Mouse (Mus musculus) testis, adult 2 months (tissue): ENCODE measurements around the gene Cacna1c. TPM values are rescaled to one million over a fixed set of nuclear protein-coding genes. Genes with fewer than 3 reads are reported as not detected.

Experiments used
- H3K27ac ChIP-seq: fragments of 200-500 bp; 2 replicates; pipeline ENCODE4 v1.5.1; 2012; ENCODE audit warnings: low read depth, low read length; ENCODE audit not compliant: control insufficient read depth, insufficient read depth
- H3K27me3 ChIP-seq: fragments of 200-500 bp; 2 replicates; pipeline ENCODE4 v1.6.1; 2012; ENCODE audit warnings: mild to moderate bottlenecking, low read length, moderate library complexity; ENCODE audit not compliant: control insufficient read depth, insufficient read depth
- H3K36me3 ChIP-seq: fragments of 200-500 bp; 2 replicates; pipeline ENCODE4 v1.6.1; 2012; ENCODE audit warnings: mild to moderate bottlenecking, low read length; ENCODE audit not compliant: control insufficient read depth, insufficient read depth
- H3K4me1 ChIP-seq: fragments of 200-500 bp; 2 replicates; pipeline ENCODE4 v1.6.1; 2012; ENCODE audit warnings: low read length; ENCODE audit not compliant: control insufficient read depth, insufficient read depth
- H3K4me3 ChIP-seq: fragments of 200-500 bp; 2 replicates; pipeline ENCODE4 v1.5.1; 2012; ENCODE audit warnings: low read depth, mild to moderate bottlenecking, low read length, moderate library complexity, mixed read lengths; ENCODE audit not compliant: control insufficient read depth
- CTCF ChIP-seq: fragments of 200-500 bp; IDR thresholded peaks from 2 replicates; pipeline ENCODE4 v1.5.1; 2012; ENCODE audit warnings: low read depth, mild to moderate bottlenecking, inconsistent platforms, low read length, moderate library complexity; ENCODE audit not compliant: control insufficient read depth, insufficient read depth, insufficient replicate concordance
- POLR2A ChIP-seq: fragments of 200-500 bp; IDR thresholded peaks from 2 replicates; pipeline ENCODE4 v1.6.1; 2012; ENCODE audit warnings: low read depth, mild to moderate bottlenecking, inconsistent platforms, low read length, moderate library complexity; ENCODE audit not compliant: control insufficient read depth
- polyA plus RNA-seq: library from polyadenylated mRNA; depleted of rRNA; stranded (reverse); fragments of >200 nt; gene quantifications from 2 replicates; pipeline ENCODE4 v1.2.3, GENCODE M21; 2012

The Cacna1c gene
- polyA plus RNA-seq, 1 experiment, result 1.8 TPM

DNA sequence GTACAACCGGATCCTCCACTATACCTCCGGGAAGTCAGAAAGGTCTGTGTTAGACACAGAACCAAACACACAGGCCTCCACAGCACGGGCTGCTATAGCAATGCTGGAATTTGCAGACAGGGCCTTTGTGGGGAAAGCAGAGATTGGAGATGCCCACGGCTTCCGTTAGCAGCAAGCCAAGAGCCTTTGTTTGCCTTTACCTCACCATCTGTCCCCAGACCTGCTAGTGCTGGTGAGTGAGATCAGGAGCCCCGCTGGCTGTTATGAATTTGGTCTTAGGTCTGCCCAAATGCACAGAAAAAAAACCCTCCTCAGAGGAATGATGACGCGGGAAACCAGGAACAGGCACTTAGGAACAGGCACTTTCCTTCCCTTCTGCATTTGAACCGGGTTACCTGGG is 117.3 kb downstream of the Cacna1c start:
- Histone ChIP-seq H3K4me1 (no peaks in the 10 kb centered on the region), H3K27me3 (no peaks in the 10 kb centered on the region), H3K27ac (no peak overlapping the region), H3K4me3 (no peak overlapping the region), H3K36me3 (no peaks in the 10 kb centered on the region)
- no peak for TF ChIP-seq CTCF
- TF ChIP-seq POLR2A, result no peak

DNA sequence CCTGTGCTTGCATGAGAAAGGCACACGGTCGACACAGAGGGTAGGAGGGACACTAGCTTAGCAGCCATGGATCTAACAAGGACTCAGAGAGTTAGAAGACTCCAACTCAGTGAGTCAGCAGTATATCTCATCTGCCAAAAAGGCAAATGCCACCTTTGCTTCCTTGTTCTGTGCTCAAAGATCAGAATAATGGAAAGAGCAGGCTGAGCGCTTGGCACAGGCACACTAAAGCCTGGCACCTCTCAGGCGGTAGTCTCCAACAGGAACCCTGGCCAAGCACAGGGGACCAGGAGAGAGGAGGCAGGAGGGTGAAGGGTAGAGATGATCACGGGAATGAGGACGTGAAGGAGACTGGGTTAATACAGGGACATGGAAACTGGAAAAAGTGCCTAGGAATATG is 119.0 kb downstream of the Cacna1c start:
- no peak overlapping the region for H3K27ac ChIP-seq
- no peaks in the 10 kb centered on the region for H3K27me3 ChIP-seq
- no peak overlapping the region for H3K4me3 ChIP-seq
- no peak for TF ChIP-seq CTCF
- TF ChIP-seq POLR2A, result no peak
- H3K4me1 ChIP-seq, result no peaks in the 10 kb centered on the region
- no peaks in the 10 kb centered on the region for H3K36me3 ChIP-seq

DNA sequence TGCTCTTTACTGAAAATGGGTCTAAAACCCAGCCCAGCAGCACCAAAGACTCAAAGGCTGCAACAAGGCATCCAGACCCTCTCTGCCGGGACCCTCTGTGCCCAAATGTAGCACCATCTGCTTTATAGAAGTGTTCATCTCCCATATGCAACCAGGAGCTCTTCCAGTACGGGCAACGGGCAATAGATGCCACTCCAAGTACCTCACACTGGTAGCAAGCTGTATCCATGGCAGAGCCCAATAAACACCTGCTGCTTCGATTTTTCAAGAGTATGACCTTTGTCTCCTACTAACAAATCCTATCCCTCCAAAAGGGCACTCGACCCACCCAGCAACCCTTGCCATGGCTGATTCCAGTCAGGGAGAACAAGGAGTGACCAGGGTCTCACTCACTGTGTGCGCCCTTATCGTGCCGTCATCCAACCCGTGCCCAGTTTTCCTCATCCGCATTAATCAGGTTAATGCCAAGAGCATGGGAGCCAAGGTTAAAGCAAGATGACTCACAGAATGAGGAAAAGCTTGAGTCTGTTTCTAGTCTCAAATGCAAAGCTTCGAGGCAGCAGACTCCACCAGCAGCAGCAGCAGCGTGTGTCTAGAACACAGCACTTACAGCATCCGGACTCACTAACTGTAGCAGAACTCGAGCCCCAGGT is 122.7 kb downstream of the Cacna1c start:
- H3K4me1 ChIP-seq, result no peaks in the 10 kb centered on the region
- H3K27me3 ChIP-seq, result no peaks in the 10 kb centered on the region
- TF ChIP-seq POLR2A (no peak), CTCF (no peak)
- H3K4me3 ChIP-seq, result peak overlapping the region; percentile 76
- no peaks in the 10 kb centered on the region for H3K36me3 ChIP-seq
- no peak overlapping the region for H3K27ac ChIP-seq

DNA sequence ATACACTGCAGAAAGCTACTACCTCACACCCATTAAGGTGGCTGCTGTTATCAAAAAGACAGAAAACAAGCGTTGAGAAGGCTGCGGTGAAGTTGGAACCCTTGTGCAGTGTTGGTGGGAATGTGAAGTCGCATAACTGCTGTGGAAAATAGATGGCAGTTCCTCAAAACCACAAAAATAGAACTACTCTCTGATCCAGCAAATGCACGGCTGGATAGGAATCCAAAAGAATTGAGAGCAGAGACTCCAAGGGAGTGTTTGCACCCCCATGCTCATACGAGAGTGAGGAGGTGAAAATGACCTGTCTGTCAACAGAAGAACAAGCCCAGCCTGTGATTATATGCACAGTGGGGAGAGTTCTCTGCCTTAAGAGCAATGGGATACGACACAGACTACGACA is 123.4 kb downstream of the Cacna1c start:
- Histone ChIP-seq H3K4me3 (no peak overlapping the region), H3K4me1 (no peaks in the 10 kb centered on the region), H3K27me3 (no peaks in the 10 kb centered on the region), H3K27ac (no peak overlapping the region), H3K36me3 (no peaks in the 10 kb centered on the region)
- TF ChIP-seq POLR2A (no peak), CTCF (no peak)

DNA sequence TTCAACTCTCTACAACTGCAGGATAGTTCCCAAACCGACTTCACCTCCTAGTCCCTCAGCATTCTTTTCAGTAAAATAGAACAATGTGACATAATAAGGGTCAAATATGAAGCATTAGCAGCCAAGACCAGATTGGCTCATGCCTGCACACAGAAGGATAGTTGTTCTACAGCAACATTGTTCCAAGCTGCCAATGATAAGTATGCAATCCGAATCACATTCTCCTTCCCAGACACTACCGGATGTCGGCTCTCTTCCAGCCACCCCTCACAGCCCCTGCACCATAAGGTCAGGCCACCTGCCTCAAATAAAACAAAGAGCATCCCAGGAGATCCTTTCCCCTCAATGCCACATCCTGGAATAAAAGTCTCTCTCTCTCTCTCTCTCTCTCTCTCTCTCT is 125.4 kb downstream of the Cacna1c start:
- H3K27ac ChIP-seq, result no peak overlapping the region
- no peaks in the 10 kb centered on the region for H3K36me3 ChIP-seq
- no peak overlapping the region for H3K4me3 ChIP-seq
- H3K4me1 ChIP-seq, result no peaks in the 10 kb centered on the region
- TF ChIP-seq POLR2A (no peak), CTCF (no peak)
- no peaks in the 10 kb centered on the region for H3K27me3 ChIP-seq

DNA sequence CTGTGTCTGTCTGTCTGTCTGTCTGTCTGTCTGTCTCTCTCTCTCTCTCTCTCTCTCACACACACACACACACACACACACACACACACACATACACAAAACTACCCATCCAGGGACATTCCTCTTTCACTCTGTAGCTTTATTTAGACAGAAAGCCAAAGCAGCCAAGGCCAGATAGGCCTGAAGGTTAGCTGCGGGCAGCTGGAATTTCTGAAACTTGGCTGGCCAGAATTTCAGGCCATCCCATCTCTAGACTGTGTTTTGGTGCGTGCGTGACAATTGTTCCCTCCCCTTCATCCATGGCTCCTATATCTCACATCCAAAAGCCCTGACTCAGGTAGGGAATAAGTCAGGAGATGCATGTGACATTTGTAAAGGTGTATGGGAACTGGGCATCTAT is 125.9 kb downstream of the Cacna1c start:
- H3K4me1 ChIP-seq, result no peaks in the 10 kb centered on the region
- TF ChIP-seq CTCF, result no peak
- no peak for TF ChIP-seq POLR2A
- no peak overlapping the region for H3K4me3 ChIP-seq
- peak overlapping the region; percentile 49 for H3K27ac ChIP-seq
- H3K27me3 ChIP-seq, result no peaks in the 10 kb centered on the region
- H3K36me3 ChIP-seq, result no peaks in the 10 kb centered on the region

DNA sequence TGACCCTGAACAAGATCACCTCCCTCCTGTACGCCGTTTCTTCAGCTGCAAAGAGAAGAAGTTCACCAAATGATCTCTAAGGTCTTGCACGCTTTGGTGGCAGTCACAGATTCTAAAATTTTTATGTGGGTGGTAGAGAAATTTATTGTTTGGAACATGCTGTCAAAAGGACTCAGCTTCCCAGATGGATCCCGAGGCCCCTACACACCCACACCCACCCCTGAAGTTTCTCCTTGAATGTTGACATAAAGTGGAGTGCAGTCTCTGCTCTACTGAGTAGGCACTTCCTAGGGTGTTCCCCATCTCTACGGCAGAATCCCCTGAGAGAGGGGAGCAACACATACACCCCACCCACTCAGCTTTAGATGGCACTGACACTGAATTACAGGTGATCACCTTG is 127.1 kb downstream of the Cacna1c start:
- Histone ChIP-seq H3K36me3 (no peaks in the 10 kb centered on the region), H3K27ac (no peak overlapping the region), H3K27me3 (no peaks in the 10 kb centered on the region), H3K4me3 (no peak overlapping the region), H3K4me1 (no peaks in the 10 kb centered on the region)
- TF ChIP-seq CTCF (no peak), POLR2A (no peak)

DNA sequence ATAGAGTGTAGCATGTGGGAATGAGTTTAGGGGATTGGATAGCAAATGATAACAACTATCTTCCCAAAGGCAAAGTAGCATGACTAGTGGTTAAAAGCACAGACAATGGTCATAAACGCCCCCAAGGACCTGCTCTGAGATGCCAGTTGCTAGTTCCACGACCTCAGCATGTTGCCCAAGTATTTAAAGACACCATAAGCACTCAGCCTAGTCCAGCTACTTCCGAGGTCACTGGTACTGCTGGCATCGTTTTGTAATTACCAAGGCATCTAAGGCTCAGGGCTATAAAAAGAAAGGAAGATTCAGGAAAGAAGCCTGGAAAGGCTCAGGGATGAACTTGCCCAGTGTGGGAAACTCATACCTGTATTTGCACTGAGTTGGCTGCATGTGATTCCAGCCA is 127.6 kb downstream of the Cacna1c start:
- no peak for TF ChIP-seq POLR2A
- no peak for TF ChIP-seq CTCF
- H3K27ac ChIP-seq, result no peak overlapping the region
- H3K27me3 ChIP-seq, result no peaks in the 10 kb centered on the region
- H3K4me3 ChIP-seq, result no peak overlapping the region
- H3K4me1 ChIP-seq, result no peaks in the 10 kb centered on the region
- H3K36me3 ChIP-seq, result no peaks in the 10 kb centered on the region
